Mouse (Mus musculus) hindbrain, embryonic 13.5 days (tissue): ENCODE data around the gene Zmynd12. TPM values are rescaled to one million over a fixed set of nuclear protein-coding genes. Genes with fewer than 3 reads are reported as not detected.

Experiments used
- ATAC-seq: fragments of 200-750 bp; cut with Nextera tagmentation; 2 replicates; pipeline ENCODE4 v1.8.0; 2017; ENCODE audit warnings: moderate TSS enrichment; ENCODE audit not compliant: low FRiP score
- H3K27ac ChIP-seq: fragments of 300-500 bp; sonication (generic); 2 replicates; pipeline ENCODE4 v1.5.1; 2015; ENCODE audit warnings: inconsistent platforms, mild to moderate bottlenecking, moderate library complexity
- H3K27me3 ChIP-seq: fragments of 300-500 bp; sonication (generic); 2 replicates; pipeline ENCODE4 v1.6.1; 2015; ENCODE audit warnings: mild to moderate bottlenecking, inconsistent platforms
- H3K36me3 ChIP-seq: fragments of 300-500 bp; sonication (generic); 2 replicates; pipeline ENCODE4 v1.6.1; 2015; ENCODE audit warnings: mild to moderate bottlenecking, inconsistent platforms
- H3K4me1 ChIP-seq: fragments of 300-500 bp; sonication (generic); replicated peaks from 2 replicates; pipeline ENCODE4 v1.6.1; 2015; ENCODE audit warnings: inconsistent platforms
- H3K4me2 ChIP-seq: fragments of 300-500 bp; sonication (generic); 2 replicates; pipeline ENCODE4 v1.6.1; 2015; ENCODE audit warnings: inconsistent platforms, mild to moderate bottlenecking, moderate library complexity
- H3K4me3 ChIP-seq: fragments of 300-500 bp; sonication (generic); 2 replicates; pipeline ENCODE4 v1.5.1; 2015; ENCODE audit warnings: mild to moderate bottlenecking, inconsistent platforms
- H3K9ac ChIP-seq: fragments of 300-500 bp; sonication (generic); 2 replicates; pipeline ENCODE4 v1.6.1; 2015; ENCODE audit warnings: mild to moderate bottlenecking, inconsistent platforms
- H3K9me3 ChIP-seq: fragments of 300-500 bp; sonication (generic); 2 replicates; pipeline ENCODE4 v1.6.1; 2016; ENCODE audit warnings: inconsistent platforms
- WGBS: fragments of 180-500 bp; shearing (Covaris S2); methylation state at CpG from one replicate; pipeline ENCODE4 v1.1.7; 2015; 5-methylcytosine and 5-hydroxymethylcytosine counted together
- polyA plus RNA-seq: library from polyadenylated mRNA; unstranded; fragments of >200 nt; fragmentation: Nextera tagmentation; extraction: Ambion mirVana; gene quantifications from 2 replicates; pipeline ENCODE4 v1.2.1, GENCODE M21; 2015

Zmynd12 gene
- polyA plus RNA-seq = 0.40 and 0.44 TPM in 2 replicates

DNA sequence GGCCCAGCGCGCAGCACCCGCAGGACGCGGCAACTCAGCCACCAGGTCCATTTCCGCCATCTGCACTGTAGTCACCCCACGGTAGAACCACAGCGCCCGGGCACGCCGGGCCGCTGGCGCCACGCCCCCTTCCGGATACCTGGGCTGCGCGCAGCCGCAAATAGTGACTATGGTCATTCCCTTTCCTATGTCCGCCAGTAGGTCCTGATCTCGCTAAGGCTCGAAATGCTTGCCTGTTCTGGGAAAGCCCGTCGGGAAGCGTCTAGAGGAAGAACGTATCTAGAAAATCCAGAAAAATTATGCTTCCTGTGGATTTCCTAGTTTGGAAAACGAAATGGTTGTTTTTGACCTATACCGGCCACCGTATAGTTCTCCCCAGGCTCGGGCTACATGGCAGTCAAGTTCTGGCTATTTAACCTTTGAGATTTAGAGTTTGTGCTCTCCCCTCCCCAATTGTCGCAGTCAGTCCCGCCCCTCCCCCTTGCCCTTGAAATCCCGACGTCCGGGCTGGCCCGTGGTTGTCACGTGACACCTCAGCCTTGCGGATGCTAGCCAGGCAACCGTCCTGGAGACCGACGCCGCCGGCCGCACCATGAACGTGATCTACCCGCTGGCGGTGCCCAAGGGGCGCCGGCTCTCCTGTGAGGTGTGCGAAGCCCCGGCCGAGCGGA lies at the start of gene Zmynd12, which contains the start of gene Ppcs:
Zmynd12 (plus strand) TSS at position 521 of the 671 bp plus-strand sequence.
Ppcs (minus strand) TSS at position 127 of the 671 bp plus-strand sequence.
- under 1% methylated on average over 52 of the region's 52 CpGs for WGBS
- Histone ChIP-seq H3K27me3 (peaks cover 12% of the 10 kb centered on the region; the same call in 1 of the 2 replicates), H3K27ac (peak within 1 kb of the TSS; percentile 92), H3K4me3 (peak within 1 kb of the TSS; percentile 61), H3K4me1 (peaks cover 23% of the 10 kb centered on the region), H3K9me3 (no peaks in the 10 kb centered on the region), H3K9ac (peak within 1 kb of the TSS; percentile 84), H3K4me2 (peak within 1 kb of the TSS; percentile 90), H3K36me3 (peaks cover 8% of the 10 kb centered on the region)
- ATAC-seq = peak; percentile 96

- Histone ChIP-seq H3K4me2 (no peak overlapping the region), H3K36me3 (no peaks in the 10 kb centered on the region), H3K27ac (no peak overlapping the region), H3K4me1 (no peaks in the 10 kb centered on the region), H3K4me3 (no peak overlapping the region), H3K9me3 (no peaks in the 10 kb centered on the region), H3K27me3 (no peaks in the 10 kb centered on the region), H3K9ac (no peak overlapping the region)
- no peak for ATAC-seq
- 81% methylated on average over 7 of the region's 7 CpGs for WGBS
Observed at GRCm38 (mm10) chr4:119381471-119382190, 41.0 kb upstream of the Zmynd12 start.

- Histone ChIP-seq H3K4me2 (no peak overlapping the region), H3K9ac (no peak overlapping the region), H3K27me3 (no peaks in the 10 kb centered on the region), H3K9me3 (peaks cover 3% of the 10 kb centered on the region; the same call in 1 of the 2 replicates), H3K4me1 (no peaks in the 10 kb centered on the region), H3K4me3 (no peak overlapping the region), H3K27ac (no peak overlapping the region), H3K36me3 (peaks cover 31% of the 10 kb centered on the region)
- no peak for ATAC-seq
- 47% methylated on average over 3 of the region's 3 CpGs for WGBS
Observed at GRCm38 (mm10) chr4:119389184-119389583, 33.4 kb upstream of the Zmynd12 start.

GRCm38 (mm10) chr4:119390369-119390768 lies 32.2 kb upstream of the Zmynd12 start:
- Histone ChIP-seq H3K9ac (no peak overlapping the region), H3K9me3 (peaks cover 3% of the 10 kb centered on the region; the same call in 1 of the 2 replicates), H3K36me3 (peaks cover 31% of the 10 kb centered on the region), H3K4me1 (no peaks in the 10 kb centered on the region), H3K4me2 (no peak overlapping the region), H3K27me3 (no peaks in the 10 kb centered on the region), H3K27ac (no peak overlapping the region), H3K4me3 (no peak overlapping the region)
- WGBS = 100% methylated on average over 1 of the region's 1 CpGs
- no peak for ATAC-seq

GRCm38 (mm10) chr4:119398751-119399150 lies 23.9 kb upstream of the Zmynd12 start:
- ATAC-seq = no peak
- Histone ChIP-seq H3K27ac (no peak overlapping the region), H3K4me1 (no peaks in the 10 kb centered on the region), H3K4me2 (no peak overlapping the region), H3K36me3 (peaks cover 46% of the 10 kb centered on the region), H3K27me3 (no peaks in the 10 kb centered on the region), H3K4me3 (no peak overlapping the region), H3K9me3 (peaks cover 17% of the 10 kb centered on the region), H3K9ac (no peak overlapping the region)
- WGBS = 88% methylated on average over 7 of the region's 7 CpGs

- 62% methylated on average over 7 of the region's 7 CpGs for WGBS
- H3K9ac ChIP-seq = no peak overlapping the region
- H3K4me3 ChIP-seq = no peak overlapping the region
- H3K4me2 ChIP-seq = no peak overlapping the region
- peaks cover 50% of the 10 kb centered on the region for H3K36me3 ChIP-seq
- H3K4me1 ChIP-seq = no peaks in the 10 kb centered on the region
- H3K9me3 ChIP-seq = peaks cover 17% of the 10 kb centered on the region
- no peak overlapping the region for H3K27ac ChIP-seq
- ATAC-seq = no peak
- no peaks in the 10 kb centered on the region for H3K27me3 ChIP-seq
Observed at GRCm38 (mm10) chr4:119400896-119401295, 21.7 kb upstream of the Zmynd12 start.

- Histone ChIP-seq H3K27me3 (no peaks in the 10 kb centered on the region), H3K4me3 (no peak overlapping the region), H3K9ac (no peak overlapping the region), H3K9me3 (peaks cover 17% of the 10 kb centered on the region), H3K36me3 (peaks cover 42% of the 10 kb centered on the region), H3K4me2 (no peak overlapping the region), H3K27ac (no peak overlapping the region), H3K4me1 (no peaks in the 10 kb centered on the region)
- 52% methylated on average over 2 of the region's 2 CpGs for WGBS
- ATAC-seq = no peak
Observed at GRCm38 (mm10) chr4:119403431-119403830, 19.2 kb upstream of the Zmynd12 start.

- no peaks in the 10 kb centered on the region for H3K27me3 ChIP-seq
- 83% methylated on average over 12 of the region's 12 CpGs for WGBS
- H3K27ac ChIP-seq = no peak overlapping the region
- H3K4me1 ChIP-seq = peaks cover 22% of the 10 kb centered on the region
- H3K9me3 ChIP-seq = no peaks in the 10 kb centered on the region
- ATAC-seq = no peak
- no peaks in the 10 kb centered on the region for H3K36me3 ChIP-seq
- no peak overlapping the region for H3K9ac ChIP-seq
- no peak overlapping the region for H3K4me3 ChIP-seq
- no peak overlapping the region for H3K4me2 ChIP-seq
Observed at GRCm38 (mm10) chr4:119411877-119412650, 10.6 kb upstream of the Zmynd12 start.

DNA sequence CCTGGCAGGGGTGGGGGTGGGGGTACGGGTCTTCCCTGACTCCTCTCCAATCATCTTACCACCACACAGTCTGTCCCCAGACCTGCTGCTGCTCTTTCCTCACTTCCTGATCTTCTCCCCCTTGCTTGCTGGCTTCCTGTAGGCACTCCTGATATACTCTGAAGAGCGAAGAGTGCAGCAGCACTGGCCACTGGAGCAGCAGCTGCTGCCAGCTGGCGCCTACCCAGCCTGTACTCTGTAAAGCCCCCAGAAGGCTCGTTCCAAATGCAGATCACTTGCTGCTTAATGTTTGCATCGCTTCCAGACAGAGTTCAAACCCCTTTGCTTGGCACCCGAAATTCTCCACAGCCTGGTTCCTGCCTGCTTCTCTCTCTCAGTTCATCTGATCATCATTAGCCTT lies 9.8 kb upstream of the Zmynd12 start:
- peaks cover 22% of the 10 kb centered on the region for H3K4me1 ChIP-seq
- no peak for ATAC-seq
- H3K36me3 ChIP-seq = no peaks in the 10 kb centered on the region
- WGBS = 62% methylated on average over 6 of the region's 6 CpGs
- H3K4me3 ChIP-seq = no peak overlapping the region
- peak overlapping the region; percentile 44; the same call in 1 of the 2 replicates for H3K27ac ChIP-seq
- H3K27me3 ChIP-seq = no peaks in the 10 kb centered on the region
- H3K9me3 ChIP-seq = no peaks in the 10 kb centered on the region
- no peak overlapping the region for H3K4me2 ChIP-seq
- no peak overlapping the region for H3K9ac ChIP-seq

DNA sequence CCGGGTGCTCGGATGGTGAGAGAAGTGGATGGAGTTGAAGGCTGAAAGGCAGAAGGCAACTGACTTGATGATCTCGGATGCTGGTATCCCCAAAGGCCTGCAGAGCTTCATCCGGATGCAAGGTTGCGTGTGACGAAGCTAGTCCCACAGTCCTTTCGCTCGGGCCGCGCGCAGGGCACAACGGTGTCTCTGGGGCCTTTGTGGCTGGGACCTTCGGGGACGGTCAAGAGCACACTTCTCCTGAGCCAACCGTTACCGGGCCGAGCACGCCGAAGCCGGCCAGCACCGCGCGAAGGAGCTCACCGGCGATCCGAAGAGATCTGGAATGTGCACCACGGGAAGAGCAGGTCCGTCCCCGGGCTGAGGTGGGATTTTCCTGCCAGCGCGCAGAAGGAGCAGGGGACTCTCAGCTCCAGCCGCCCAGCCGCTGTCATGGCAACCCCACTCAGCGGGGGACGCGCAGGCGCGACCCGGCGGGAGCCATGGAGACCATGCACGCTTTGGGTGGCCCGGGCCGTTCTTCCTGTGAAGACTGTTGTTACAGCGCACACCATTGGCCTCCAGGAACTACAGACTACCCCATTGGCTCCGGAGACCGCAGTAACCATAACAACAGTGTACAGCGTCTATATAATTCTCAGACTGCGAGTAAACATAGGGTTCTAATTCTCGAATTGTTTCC lies 7.4 kb upstream of the Zmynd12 start, which contains the start of gene Ccdc30:
Ccdc30 (minus strand) TSS at position 450 of the 682 bp plus-strand sequence.
- peak within 1 kb of the TSS; percentile 83 for H3K27ac ChIP-seq
- peaks cover 8% of the 10 kb centered on the region for H3K36me3 ChIP-seq
- H3K4me3 ChIP-seq = peak within 1 kb of the TSS; percentile 71
- H3K27me3 ChIP-seq = no peaks in the 10 kb centered on the region
- under 1% methylated on average over 49 of the region's 49 CpGs for WGBS
- peak within 1 kb of the TSS; percentile 68 for H3K4me2 ChIP-seq
- peak within 1 kb of the TSS; percentile 83 for H3K9ac ChIP-seq
- ATAC-seq = peak; percentile 100
- H3K9me3 ChIP-seq = no peaks in the 10 kb centered on the region
- H3K4me1 ChIP-seq = peaks cover 22% of the 10 kb centered on the region

- Histone ChIP-seq H3K27ac (no peak overlapping the region), H3K36me3 (peaks cover 8% of the 10 kb centered on the region), H3K27me3 (no peaks in the 10 kb centered on the region), H3K4me1 (peaks cover 36% of the 10 kb centered on the region), H3K9ac (no peak overlapping the region), H3K4me2 (no peak overlapping the region), H3K4me3 (no peak overlapping the region), H3K9me3 (no peaks in the 10 kb centered on the region)
- no peak for ATAC-seq
- WGBS = 83% methylated on average over 3 of the region's 3 CpGs
Observed at GRCm38 (mm10) chr4:119417270-119417669, 5.3 kb upstream of the Zmynd12 start.
